Mouse (Mus musculus) layer of hippocampus, adult 11-12 months (tissue): ENCODE measurements around the gene Fbxl16.

Experiments
- DNase-seq: peaks from one replicate; pipeline ENCODE4 v3.0.0; 2022; ENCODE audit warnings: low spot score

Fbxl16 gene

GRCm38 (mm10) chr17:25808789-25809605 lies at the start of gene Fbxl16:
Fbxl16 (plus strand) TSS chr17:25809085.
- DNase-seq = peak; percentile 88

- DNase-seq = no peak
Observed at GRCm38 (mm10) chr17:25760148-25760547, 48.7 kb upstream of the Fbxl16 start.

GRCm38 (mm10) chr17:25761561-25761970 lies 47.3 kb upstream of the Fbxl16 start:
- no peak for DNase-seq

- no peak for DNase-seq
Observed at GRCm38 (mm10) chr17:25762591-25762990, 46.3 kb upstream of the Fbxl16 start.

- DNase-seq = no peak
Observed at GRCm38 (mm10) chr17:25765886-25766285, 43.0 kb upstream of the Fbxl16 start.

GRCm38 (mm10) chr17:25769331-25769730 lies 39.6 kb upstream of the Fbxl16 start:
- DNase-seq = no peak

GRCm38 (mm10) chr17:25773549-25774120 lies 35.2 kb upstream of the Fbxl16 start, which contains the start of gene Narfl:
Narfl (plus strand) TSS chr17:25773776.
- peak; percentile 99 for DNase-seq

- DNase-seq = no peak
Observed at GRCm38 (mm10) chr17:25775318-25776062, 33.4 kb upstream of the Fbxl16 start.

- DNase-seq = no peak
Observed at GRCm38 (mm10) chr17:25777948-25778347, 30.9 kb upstream of the Fbxl16 start.

GRCm38 (mm10) chr17:25781339-25781738 lies 27.5 kb upstream of the Fbxl16 start:
- DNase-seq = no peak

- DNase-seq = no peak
Observed at GRCm38 (mm10) chr17:25783086-25783485, 25.8 kb upstream of the Fbxl16 start.

- DNase-seq = no peak
Observed at GRCm38 (mm10) chr17:25783861-25784574, 24.9 kb upstream of the Fbxl16 start.

GRCm38 (mm10) chr17:25785281-25785745 lies 23.6 kb upstream of the Fbxl16 start, which contains the start of gene Haghl:
Haghl (minus strand) TSS chr17:25785673.
- peak; percentile 98 for DNase-seq

- DNase-seq = no peak
Observed at GRCm38 (mm10) chr17:25786280-25786679, 22.6 kb upstream of the Fbxl16 start, which contains the start of gene Ccdc78. Ccdc78 (plus strand) TSS chr17:25786580.

GRCm38 (mm10) chr17:25786781-25787504 lies 21.9 kb upstream of the Fbxl16 start:
- DNase-seq = no peak

GRCm38 (mm10) chr17:25791320-25791842 lies 17.5 kb upstream of the Fbxl16 start:
- no peak for DNase-seq

GRCm38 (mm10) chr17:25791843-25792527 lies 16.9 kb upstream of the Fbxl16 start:
- peak; percentile 86 for DNase-seq

GRCm38 (mm10) chr17:25792615-25793014 lies 16.3 kb upstream of the Fbxl16 start, which contains the start of gene Fam173a:
Fam173a (minus strand) TSS chr17:25792901.
- DNase-seq = peak; percentile 73

GRCm38 (mm10) chr17:25794197-25794596 lies 14.7 kb upstream of the Fbxl16 start:
- no peak for DNase-seq

GRCm38 (mm10) chr17:25794998-25795397 lies 13.9 kb upstream of the Fbxl16 start:
- DNase-seq = no peak
